11 mouse cellular contexts compared by ENCODE assay signal in the genomic region with DNA sequence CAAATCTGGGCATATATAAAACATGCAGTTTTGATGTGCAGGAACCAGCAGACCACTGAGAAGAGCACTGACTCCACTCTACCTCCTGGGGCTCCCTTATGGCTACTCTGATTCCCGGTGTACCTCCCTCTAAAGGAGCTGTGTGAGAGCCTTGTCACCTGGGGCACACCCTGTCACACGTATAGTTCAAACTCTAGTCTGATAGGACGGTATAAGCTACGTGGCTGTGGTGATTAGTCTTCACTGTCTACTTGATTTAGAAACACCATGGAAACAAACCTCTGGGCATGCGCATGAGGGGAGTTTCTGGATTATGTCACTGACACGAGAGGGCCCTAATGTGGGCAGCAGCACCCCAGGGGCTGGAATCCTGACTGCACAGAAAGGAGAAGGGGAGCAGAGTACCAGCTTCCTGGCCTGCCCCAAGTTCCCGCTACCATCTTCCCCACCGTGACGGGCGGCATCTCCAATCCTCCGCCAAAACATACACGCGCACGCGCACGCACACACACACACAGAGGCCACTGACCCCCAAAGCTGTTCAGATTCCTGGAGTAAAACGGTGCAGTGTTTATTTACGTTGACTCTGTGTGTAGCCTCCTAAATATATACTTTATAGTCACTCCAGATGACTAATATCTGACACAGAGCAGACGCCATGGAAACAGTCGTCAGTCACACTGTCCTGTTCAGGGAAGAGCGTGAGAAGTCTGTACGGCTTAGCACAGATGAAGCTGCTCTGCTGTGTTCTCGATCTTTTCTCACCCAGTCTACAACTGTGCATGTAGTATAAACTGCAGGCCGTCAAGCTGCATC. TPM values are rescaled to one million over a fixed set of nuclear protein-coding genes. Genes with fewer than 3 reads are reported as not detected.
DNase-seq lines count a peak whose midpoint lies in the region; ATAC-seq and TF ChIP-seq lines count a peak whose summit lies in the region.
"Had no signal": no experiment of that assay in that cellular context is flagged by ENCODE, and none has a peak within 500 bp of the region (broad histone marks: within the 10 kb centered on the region; RNA-seq: fewer than 3 reads in every experiment).

No protein-coding gene starts in this region.

- no peak for TF ChIP-seq POLR2A in embryonic fibroblast, embryonic 13.5 days (IDR thresholded peaks at IDR 0.05; ENCODE audit: low read depth, low read length)

- no peak for ATAC-seq in heart, embryonic 14.5 days (ENCODE audit: insufficient number of reproducible peaks, insufficient read depth, low FRiP score, low read depth)
- ATAC-seq in lung, embryonic 15.5 days (ENCODE audit: borderline replicate concordance, extremely low read depth, low FRiP score, low TSS enrichment): peak; percentile 75; the same call in 1 of the 2 replicates
- peak; percentile 70; the same call in 1 of the 2 replicates for ATAC-seq in stomach, embryonic 14.5 days (ENCODE audit: insufficient number of reproducible peaks, insufficient read depth, low FRiP score, low read depth)

- DNase-seq in heart, adult 9 months (ENCODE audit: low spot score in 2 of 2): no peak
- no peak for DNase-seq in lung, postnatal 25 days (ENCODE audit: low spot score)
- no peak for DNase-seq in urinary bladder, postnatal 36 days (ENCODE audit: low spot score in 2 of 2)
- no peak for DNase-seq in right cerebral cortex, postnatal 4 days
- DNase-seq: cerebellum, adult 11-12 months; kidney, adult 9 months; right cerebral cortex, postnatal 14 days had no signal

- no peaks in the 10 kb centered on the region for H3K27me3 ChIP-seq in heart, embryonic 14.5 days (ENCODE audit: control insufficient read depth, insufficient read depth, low read length)
- no peaks in the 10 kb centered on the region for H3K27me3 ChIP-seq in lung, embryonic 15.5 days
- no peaks in the 10 kb centered on the region for H3K27me3 ChIP-seq in stomach, embryonic 14.5 days (ENCODE audit: control insufficient read depth, insufficient read depth, low read length)

- no peaks in the 10 kb centered on the region for H3K9me3 ChIP-seq in heart, embryonic 14.5 days (ENCODE audit: control insufficient read depth, low read length)
- H3K9me3 ChIP-seq in lung, embryonic 15.5 days: no peaks in the 10 kb centered on the region
- H3K9me3 ChIP-seq in stomach, embryonic 14.5 days (ENCODE audit: control insufficient read depth, low read depth, low read length): no peaks in the 10 kb centered on the region

- peaks cover 37 to 54% of the 10 kb centered on the region in 2 experiments for H3K4me1 ChIP-seq in heart, embryonic 14.5 days (ENCODE audit: control insufficient read depth in 2 of 2, insufficient read depth in 2 of 2, low read length in 2 of 2)
- H3K4me1 ChIP-seq in lung, embryonic 15.5 days: peaks cover 60% of the 10 kb centered on the region
- H3K4me1 ChIP-seq in embryonic fibroblast, embryonic 13.5 days (ENCODE audit: control insufficient read depth, insufficient read depth, low read length): peaks cover 11% of the 10 kb centered on the region
- peaks cover 41% of the 10 kb centered on the region for H3K4me1 ChIP-seq in stomach, embryonic 14.5 days (ENCODE audit: control insufficient read depth, insufficient read depth, low read length)

- peak overlapping the region; percentile 69 to 80 for H3K27ac ChIP-seq in heart, embryonic 14.5 days (replicated peaks in 1 of 2; ENCODE audit: control insufficient read depth in 1 of 2, insufficient read depth in 1 of 2, low read depth in 2 of 2, low read length in 2 of 2)
- H3K27ac ChIP-seq in lung, embryonic 15.5 days: peak overlapping the region; percentile 61
- 0 out of 2 replicates have a peak overlapping the region, but pooled peaks have one; percentile 3 for H3K27ac ChIP-seq in embryonic fibroblast, embryonic 13.5 days (ENCODE audit: insufficient read depth, low read length)
- H3K27ac ChIP-seq in stomach, embryonic 14.5 days (ENCODE audit: low read length): peak overlapping the region; percentile 84

- WGBS in heart, embryonic 14.5 days: 38% methylated on average over 24 of the region's 24 CpGs
- whole genome bisulfite sequencing in lung, embryonic 15.5 days: 23% methylated on average over 24 of the region's 24 CpGs
- WGBS in stomach, embryonic 14.5 days: 25% methylated on average over 24 of the region's 24 CpGs

- H3K36me3 ChIP-seq in heart, embryonic 14.5 days (ENCODE audit: control insufficient read depth, insufficient read depth, low read length): no peaks in the 10 kb centered on the region
- no peaks in the 10 kb centered on the region for H3K36me3 ChIP-seq in lung, embryonic 15.5 days
- H3K36me3 ChIP-seq in stomach, embryonic 14.5 days (ENCODE audit: control insufficient read depth, insufficient read depth, low read length): no peaks in the 10 kb centered on the region

- H3K4me2 ChIP-seq in heart, embryonic 14.5 days (ENCODE audit: low read length): peak overlapping the region; percentile 49
- H3K4me2 ChIP-seq in lung, embryonic 15.5 days: peak overlapping the region; percentile 51
- peak overlapping the region; percentile 36 for H3K4me2 ChIP-seq in stomach, embryonic 14.5 days (replicated peaks; ENCODE audit: low read depth, low read length)

- TF ChIP-seq CTCF in embryonic fibroblast, embryonic 13.5 days (IDR thresholded peaks at IDR 0.05; ENCODE audit: borderline replicate concordance, insufficient read depth, low read length): no peak

- 0 out of 4 replicates have a peak overlapping the region, but pooled peaks of 1 of the 2 experiments have one; percentile 9 for H3K4me3 ChIP-seq in heart, embryonic 14.5 days (ENCODE audit: control insufficient read depth in 1 of 2, insufficient read depth in 1 of 2, low read depth in 1 of 2, low read length in 2 of 2)
- H3K4me3 ChIP-seq in lung, embryonic 15.5 days: peak overlapping the region; percentile 9; the same call in 1 of the 2 replicates
- H3K4me3 ChIP-seq in embryonic fibroblast, embryonic 13.5 days (ENCODE audit: insufficient read depth, low read length): no peak overlapping the region
- peak overlapping the region; percentile 4; the same call in 1 of the 2 replicates for H3K4me3 ChIP-seq in stomach, embryonic 14.5 days (ENCODE audit: low read depth, low read length)

- H3K9ac ChIP-seq in heart, embryonic 14.5 days (ENCODE audit: low read length): peak overlapping the region; percentile 46; the same call in 1 of the 2 replicates
- H3K9ac ChIP-seq in lung, embryonic 15.5 days: no peak overlapping the region
- H3K9ac ChIP-seq in stomach, embryonic 14.5 days (replicated peaks; ENCODE audit: low read depth, low read length): no peak overlapping the region

RNA-seq across cellular contexts. Expression of gene Ror2, which starts 37.1 kb away (rescaled TPM):
- polyA plus RNA-seq in heart, embryonic 14.5 days (2014; fragmentation: Nextera tagmentation; extraction: Ambion mirVana): 11.5 and 13.2 TPM in 2 replicates
- 17.1 and 17.6 TPM in 2 replicates for polyA plus RNA-seq in lung, embryonic 15.5 days (2015; fragmentation: Nextera tagmentation; extraction: Ambion mirVana)
- 21.4 and 27.2 TPM in 2 replicates for polyA plus RNA-seq in embryonic fibroblast, embryonic 13.5 days (2011; ENCODE audit: insufficient read length, low read depth, missing spikeins)
- polyA plus RNA-seq in stomach, embryonic 14.5 days (2014; fragmentation: Nextera tagmentation; extraction: Ambion mirVana): 13.9 and 14.0 TPM in 2 replicates

Comparison
In these comparisons a context has a peak if more than half of its experiments do, and no peak if none do; other contexts are left out.
1. H3K27ac ChIP-seq: peak in every context shown above with its lines; median percentile 84 in stomach, embryonic 14.5 days; 74 in heart, embryonic 14.5 days; 61 in lung, embryonic 15.5 days; 3 in embryonic fibroblast, embryonic 13.5 days.